8 mouse cellular contexts compared by ENCODE assay signal in genomic region chr3:88831177-88832121, GRCm38 (mm10). TPM values are rescaled to one million over a fixed set of nuclear protein-coding genes. Genes with fewer than 3 reads are reported as not detected.
A peak's percentile ranks its signal among the peaks of the same experiment; 100 is the strongest.
DNase-seq lines count a peak whose midpoint lies in the region; ATAC-seq and TF ChIP-seq lines count a peak whose summit lies in the region.
"Not testable (repeated sequence)": the region's sequence is repeated elsewhere in the genome, so short reads cannot be mapped to it uniquely, and the experiment has no call there.

No protein-coding gene starts in this region.

- not testable (repeated sequence) for DNase-seq in MEL (ENCODE audit: low read depth, low spot score); liver, embryonic 14.5 days (ENCODE audit: low read depth in 3 of 3, low spot score in 3 of 3)
- peak; percentile 93 to 95 for DNase-seq in cerebellum, postnatal 10 days
- DNase-seq in frontal cortex, postnatal 10 days (ENCODE audit: low spot score in 2 of 2), result peak; percentile 79 to 88
- DNase-seq in layer of hippocampus, adult 18-20 months (ENCODE audit: low spot score in 2 of 2), result peak; percentile 76 to 86
- peak; percentile 49 to 57 for DNase-seq in natural killer cell, adult 2 months (ENCODE audit: low spot score in 2 of 2)

- H3K9ac ChIP-seq in MEL (ENCODE audit: control insufficient read depth, low read depth, low read length, poor library complexity, severe bottlenecking), result peak overlapping the region; percentile 56
- H3K9ac ChIP-seq in liver, embryonic 14.5 days (replicated peaks); stomach, embryonic 14.5 days (replicated peaks; ENCODE audit: low read depth, low read length): not testable (repeated sequence)

- TF ChIP-seq POLR2A in MEL (IDR thresholded peaks at IDR 0.05; ENCODE audit: control insufficient read depth in 1 of 2, insufficient read depth in 1 of 2, low read depth in 1 of 2, low read length in 2 of 2, poor library complexity in 1 of 2), result not testable (repeated sequence)

- TF ChIP-seq EP300 in MEL (IDR thresholded peaks at IDR 0.05; ENCODE audit: low read depth in 1 of 2, low read length in 2 of 2); liver, embryonic 14.5 days (IDR thresholded peaks at IDR 0.05; ENCODE audit: low read depth): not testable (repeated sequence)

- ATAC-seq in hematopoietic stem cell, adult 5-6 weeks (replicated peaks in 1 of 2; ENCODE audit: insufficient read depth in 1 of 2, low FRiP score in 2 of 2, low TSS enrichment in 1 of 2, low read depth in 1 of 2, poor library complexity in 2 of 2, severe bottlenecking in 2 of 2), result peak; percentile 53 to 59
- ATAC-seq in liver, embryonic 14.5 days (ENCODE audit: insufficient read depth), result peak; percentile 21; the same call in 1 of the 2 replicates
- peak; percentile 78 for ATAC-seq in stomach, embryonic 14.5 days (ENCODE audit: insufficient number of reproducible peaks, insufficient read depth, low FRiP score, low read depth)

- H3K9me3 ChIP-seq in MEL (replicated peaks; ENCODE audit: insufficient read depth, low read length); liver, embryonic 14.5 days (ENCODE audit: control insufficient read depth, low read length); stomach, embryonic 14.5 days (ENCODE audit: control insufficient read depth, low read depth, low read length): not testable (repeated sequence)

- not testable (repeated sequence) for H3K27ac ChIP-seq in MEL (ENCODE audit: control insufficient read depth, low read depth, low read length); liver, embryonic 14.5 days
- H3K27ac ChIP-seq in stomach, embryonic 14.5 days (ENCODE audit: low read length), result 0 out of 2 replicates have a peak overlapping the region, but pooled peaks have one; percentile 39

- H3K79me2 ChIP-seq in MEL (ENCODE audit: control insufficient read depth, insufficient read depth, low read length, poor library complexity), result not testable (repeated sequence)

- peak overlapping the region; percentile 15; the same call in 1 of the 2 replicates for H3K4me2 ChIP-seq in liver, embryonic 14.5 days (ENCODE audit: low read depth)
- H3K4me2 ChIP-seq in stomach, embryonic 14.5 days (replicated peaks; ENCODE audit: low read depth, low read length), result peak overlapping the region; percentile 35

- peak overlapping the region; percentile 35 to 37; a peak in 2 of 4 replicates for H3K4me3 ChIP-seq in MEL (ENCODE audit: control insufficient read depth in 1 of 2, insufficient read depth in 1 of 2, low read depth in 2 of 2, low read length in 2 of 2)
- H3K4me3 ChIP-seq in liver, embryonic 14.5 days (ENCODE audit: insufficient read depth in 1 of 2, low read depth in 2 of 2, low read length in 2 of 2); stomach, embryonic 14.5 days (ENCODE audit: low read depth, low read length): not testable (repeated sequence)

- not testable (repeated sequence) for TF ChIP-seq RAD21 in MEL (IDR thresholded peaks at IDR 0.05; ENCODE audit: low read depth, low read length)

- not testable (repeated sequence) for H3K36me3 ChIP-seq in MEL (ENCODE audit: control insufficient read depth in 1 of 2, insufficient read depth in 2 of 2, low read length in 2 of 2); liver, embryonic 14.5 days (replicated peaks; ENCODE audit: control insufficient read depth, insufficient read depth, low read depth); stomach, embryonic 14.5 days (ENCODE audit: control insufficient read depth, insufficient read depth, low read length)

- not testable (repeated sequence) for H3K27me3 ChIP-seq in MEL (ENCODE audit: control insufficient read depth in 1 of 2, insufficient read depth in 2 of 2, low read length in 2 of 2); liver, embryonic 14.5 days (ENCODE audit: control insufficient read depth, insufficient read depth, low read length); stomach, embryonic 14.5 days (ENCODE audit: control insufficient read depth, insufficient read depth, low read length)

- not testable (repeated sequence) for H3K4me1 ChIP-seq in MEL (ENCODE audit: control insufficient read depth in 1 of 2, insufficient read depth in 2 of 2, low read length in 2 of 2); liver, embryonic 14.5 days (replicated peaks; ENCODE audit: control insufficient read depth in 2 of 2, insufficient read depth in 2 of 2, low read length in 1 of 2); stomach, embryonic 14.5 days (ENCODE audit: control insufficient read depth, insufficient read depth, low read length)

- WGBS in liver, embryonic 14.5 days (ENCODE audit: insufficient replicate concordance), result 14% methylated on average over 21 of the region's 28 CpGs
- 6% methylated on average over 22 of the region's 28 CpGs for WGBS in stomach, embryonic 14.5 days

- not testable (repeated sequence) for TF ChIP-seq CTCF in MEL (IDR thresholded peaks at IDR 0.05 in 2 of 3, conservative IDR thresholded peaks at IDR 0.05 in 1 of 3; ENCODE audit: control insufficient read depth in 1 of 3, insufficient read depth in 1 of 3, low read depth in 2 of 3, low read length in 3 of 3, poor library complexity in 1 of 3, severe bottlenecking in 1 of 3); liver, embryonic 14.5 days (IDR thresholded peaks at IDR 0.05; ENCODE audit: low read depth)

RNA-seq across cellular contexts. Expression of gene Gon4l, which starts 3.6 kb away (rescaled TPM):
- total RNA-seq in MEL (2012; rRNA removed), result 34.3 and 35.0 TPM in 2 replicates
- 10 to 100 TPM; 33.8 to 52.2 TPM for polyA plus RNA-seq in MEL (2012; ENCODE audit: insufficient read depth in 1 of 2, insufficient read length in 2 of 2, low read depth in 1 of 2, low replicate concordance in 2 of 2, missing spikeins in 1 of 2)
- total RNA-seq in hematopoietic stem cell, adult 5-6 weeks (2017), result 28.5 and 44.9 TPM in 2 replicates
- 10 to 100 TPM; 44.7 to 45.1 TPM for total RNA-seq in layer of hippocampus, adult 18-20 months (2021)
- 5.4 and 6.7 TPM in 2 replicates for polyA plus RNA-seq in liver, embryonic 14.5 days (2012; rRNA removed)
- polyA plus RNA-seq in liver, embryonic 14.5 days (2014; fragmentation: Nextera tagmentation; extraction: Ambion mirVana), result 3.7 and 4.1 TPM in 2 replicates
- 12.6 and 15.7 TPM in 2 replicates for polyA plus RNA-seq in stomach, embryonic 14.5 days (2014; fragmentation: Nextera tagmentation; extraction: Ambion mirVana)

RNA-seq across cellular contexts. Expression of gene Syt11, which starts 56.5 kb away (rescaled TPM):
- total RNA-seq in MEL (2012; rRNA removed), result 0.19 and 0.56 TPM in 2 replicates
- 1 to 10 TPM in 1 of 2 experiments, not detected in 1; 1.4 TPM for polyA plus RNA-seq in MEL (2012; ENCODE audit: insufficient read depth in 1 of 2, insufficient read length in 2 of 2, low read depth in 1 of 2, low replicate concordance in 2 of 2, missing spikeins in 1 of 2)
- 4.0 and 4.1 TPM in 2 replicates for total RNA-seq in hematopoietic stem cell, adult 5-6 weeks (2017)
- 100 to 1,000 TPM; 501 to 519 TPM for total RNA-seq in layer of hippocampus, adult 18-20 months (2021)
- polyA plus RNA-seq in liver, embryonic 14.5 days (2012; rRNA removed), result 0.35 and 0.55 TPM in 2 replicates
- polyA plus RNA-seq in liver, embryonic 14.5 days (2014; fragmentation: Nextera tagmentation; extraction: Ambion mirVana), result 0.47 and 0.57 TPM in 2 replicates
- 27.7 and 29.3 TPM in 2 replicates for polyA plus RNA-seq in stomach, embryonic 14.5 days (2014; fragmentation: Nextera tagmentation; extraction: Ambion mirVana)

Comparison
In these comparisons a context has a peak if more than half of its experiments do, and no peak if none do; other contexts are left out.
1. ATAC-seq: peak in every context shown above with its lines; median percentile 78 in stomach, embryonic 14.5 days; 56 in hematopoietic stem cell, adult 5-6 weeks; 21 in liver, embryonic 14.5 days.
2. RNA of gene Syt11, which starts 56.5 kb away (total RNA-seq): 501 to 519 TPM in layer of hippocampus, adult 18-20 months; 4.0 to 4.1 TPM in hematopoietic stem cell, adult 5-6 weeks and 0.19 to 0.56 TPM in MEL; every median in the first group is over 10 times any median in the second.